Mouse (Mus musculus) E14TG2a.4 (cell line): ENCODE results near the gene Vmn1r184.
"Not testable (repeated sequence)": the region's sequence is repeated elsewhere in the genome, so short reads cannot be mapped to it uniquely, and the experiment has no call there.

Experiments
- H3K27me3 ChIP-seq: 2 replicates; pipeline ENCODE4 v1.6.1; 2014; ENCODE audit warnings: low read length, control low read depth; ENCODE audit not compliant: insufficient read depth
- H3K36me3 ChIP-seq: 2 replicates; pipeline ENCODE4 v1.6.1; 2014; ENCODE audit warnings: low read length, control low read depth; ENCODE audit not compliant: insufficient read depth
- H3K4me1 ChIP-seq: replicated peaks from 2 replicates; pipeline ENCODE4 v1.6.1; 2014; ENCODE audit warnings: low read depth, low read length, control low read depth
- H3K4me3 ChIP-seq: replicated peaks from 2 replicates; pipeline ENCODE4 v1.5.1; 2014; ENCODE audit warnings: mild to moderate bottlenecking, low read length
- H3K9me3 ChIP-seq: 2 replicates; pipeline ENCODE4 v1.6.1; 2014; ENCODE audit warnings: low read length, control low read depth

The Vmn1r184 gene

GRCm38 (mm10) chr7:26260034-26260433, at the start of gene Vmn1r184:
Vmn1r184 (plus strand) TSS chr7:26260334.
- H3K27me3 ChIP-seq, H3K9me3 ChIP-seq, H3K4me3 ChIP-seq, H3K36me3 ChIP-seq, H3K4me1 ChIP-seq: not testable (repeated sequence)

DNA sequence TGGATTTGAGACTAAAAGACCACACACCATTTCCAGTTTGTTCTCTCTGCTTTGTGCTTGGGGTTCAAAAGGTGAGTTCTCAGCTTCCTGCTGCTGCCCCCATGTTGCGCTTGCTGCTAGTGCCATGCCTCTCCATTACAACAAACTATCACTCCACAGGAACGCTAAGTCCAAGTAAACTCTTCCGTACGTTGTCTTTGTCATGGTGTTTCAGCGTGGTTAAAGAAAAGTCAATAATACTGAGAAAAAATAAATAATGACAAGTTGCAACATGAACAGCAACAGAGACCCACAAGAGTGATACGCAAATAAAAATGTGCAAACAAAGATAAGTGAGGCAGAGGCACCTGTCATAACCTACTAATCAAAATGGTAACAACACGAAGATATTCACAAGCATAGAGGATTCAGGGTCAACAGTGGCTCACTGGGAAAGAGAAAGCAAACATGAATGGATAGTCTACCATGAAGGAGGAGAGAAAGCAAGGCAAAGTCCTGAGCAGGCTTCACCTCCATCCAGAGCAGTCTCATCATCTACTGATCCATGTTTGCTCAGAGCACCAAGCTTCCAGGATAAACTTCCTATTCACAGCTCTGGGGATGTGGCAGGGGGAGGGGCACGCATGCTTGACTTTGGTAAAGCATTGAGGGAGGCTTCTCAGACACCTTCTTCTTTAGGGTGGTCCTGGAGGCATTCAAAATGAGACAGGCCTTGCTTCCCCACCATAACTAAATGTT, 43.5 kb downstream of the Vmn1r184 start:
- not testable (repeated sequence) for H3K27me3 ChIP-seq, H3K4me1 ChIP-seq, H3K4me3 ChIP-seq, H3K36me3 ChIP-seq, H3K9me3 ChIP-seq

DNA sequence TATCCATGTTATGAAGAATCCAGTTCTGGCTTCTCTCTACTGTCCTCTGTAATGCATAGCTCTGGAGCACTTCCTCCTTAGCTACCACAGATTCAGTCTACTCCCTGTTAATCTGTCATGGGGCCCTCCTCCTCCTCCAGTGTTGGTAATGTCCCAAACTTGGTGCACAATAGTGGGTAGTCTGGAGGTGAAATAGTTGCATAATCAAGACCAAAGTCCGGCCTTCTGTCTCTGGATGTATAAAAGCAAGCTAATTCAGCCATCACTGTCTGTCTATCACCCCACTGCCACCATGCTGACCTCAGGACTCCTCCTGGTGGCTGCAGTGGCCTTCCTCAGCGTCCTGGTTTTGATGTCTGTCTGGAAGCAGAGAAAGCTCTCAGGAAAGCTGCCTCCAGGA, 46.8 kb downstream of the Vmn1r184 start, which contains the start of gene Cyp2a4:
Gene Cyp2a4 (plus strand): TSS at position 244 of the 400 bp plus-strand sequence.
- peaks cover 12% of the 10 kb centered on the region; the same call in 1 of the 2 replicates for H3K9me3 ChIP-seq

DNA sequence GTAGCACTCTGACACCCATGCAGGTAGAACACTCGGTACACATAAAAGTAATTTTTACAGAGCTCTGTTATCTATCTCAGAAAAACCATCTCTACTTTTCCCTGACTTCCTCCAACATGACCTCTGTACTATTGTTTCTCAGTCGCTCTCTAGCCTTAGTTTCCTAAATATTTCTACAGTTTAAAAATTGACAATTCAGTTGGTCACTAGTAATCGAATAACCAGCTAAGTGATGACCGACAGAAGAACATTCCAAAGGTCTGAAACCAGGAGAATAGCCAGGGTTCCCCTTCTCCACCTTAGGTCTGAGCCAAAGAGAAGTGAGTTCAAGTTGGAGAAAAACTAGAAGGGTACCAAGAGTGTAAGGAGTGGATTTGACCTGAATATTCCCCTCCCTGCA, 51.7 kb downstream of the Vmn1r184 start:
- peaks cover 12% of the 10 kb centered on the region; the same call in 1 of the 2 replicates for H3K9me3 ChIP-seq
- H3K4me3 ChIP-seq, H3K4me1 ChIP-seq: not testable (repeated sequence)

More for the DNA sequence above, 46.8 kb downstream of the Vmn1r184 start, which contains the start of gene Cyp2a4:
- not testable (repeated sequence) for H3K4me1 ChIP-seq, H3K27me3 ChIP-seq, H3K36me3 ChIP-seq, H3K4me3 ChIP-seq

GRCm38 (mm10) chr7:26315194-26315593, 55.1 kb downstream of the Vmn1r184 start:
- H3K4me3 ChIP-seq, H3K4me1 ChIP-seq, H3K36me3 ChIP-seq, H3K27me3 ChIP-seq, H3K9me3 ChIP-seq: not testable (repeated sequence)

More for the DNA sequence above, 51.7 kb downstream of the Vmn1r184 start:
- not testable (repeated sequence) for H3K36me3 ChIP-seq, H3K27me3 ChIP-seq

- not testable (repeated sequence) for H3K4me3 ChIP-seq, H3K36me3 ChIP-seq, H3K4me1 ChIP-seq, H3K9me3 ChIP-seq, H3K27me3 ChIP-seq
Observed at GRCm38 (mm10) chr7:26315809-26316208, 55.7 kb downstream of the Vmn1r184 start.
